Mouse (Mus musculus): ENCODE measurements around the gene Acta2. TPM values are rescaled to one million over a fixed set of nuclear protein-coding genes. Genes with fewer than 3 reads are reported as not detected.

Gene Acta2
- polyA plus RNA-seq, 1 experiment, result 432 TPM

DNA sequence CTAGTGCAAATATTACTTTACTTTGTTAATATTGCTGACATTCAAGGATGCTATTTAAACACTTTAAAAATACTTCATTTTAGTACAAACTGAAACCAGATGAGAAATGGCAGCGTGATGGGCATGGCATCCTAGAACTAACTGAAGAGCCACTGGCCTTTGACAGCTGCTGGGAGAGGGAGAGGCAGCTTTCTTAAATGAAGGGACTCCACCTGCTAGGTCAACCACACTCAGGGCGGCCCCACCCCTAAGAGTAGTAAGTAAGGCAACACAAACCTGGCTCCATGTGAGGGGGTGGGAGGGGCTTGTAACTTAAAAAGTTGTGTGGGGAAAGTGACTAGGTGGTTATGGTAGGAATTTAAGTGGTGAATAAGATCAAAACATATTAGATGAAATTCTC, 52.7 kb downstream of the Acta2 start:
- no peak for TF ChIP-seq POLR2A (IDR thresholded peaks at IDR 0.05; ENCODE audit: low read depth, low read length)
- no peak for TF ChIP-seq CTCF (IDR thresholded peaks at IDR 0.05; ENCODE audit: extremely low read depth, insufficient read length, insufficient replicate concordance, low read depth, low read length)
- Histone ChIP-seq H3K36me3 (ENCODE audit: control insufficient read depth, insufficient read depth, low read length) (no peaks in the 10 kb centered on the region), H3K4me1 (ENCODE audit: control insufficient read depth, insufficient read depth, insufficient read length, low read length) (0 out of 2 replicates have a peak, but pooled peaks cover 2% of the 10 kb centered on the region), H3K4me3 (ENCODE audit: low read depth, low read length) (no peak overlapping the region), H3K27me3 (ENCODE audit: control insufficient read depth, insufficient read depth, low read length) (no peaks in the 10 kb centered on the region), H3K27ac (ENCODE audit: insufficient read depth, low read depth, low read length) (no peak overlapping the region)
- WGBS, result 73% methylated on average over 2 of the region's 2 CpGs

GRCm38 (mm10) chr19:34199488-34199887, 55.9 kb downstream of the Acta2 start:
- H3K27me3 ChIP-seq (ENCODE audit: control insufficient read depth, insufficient read depth, low read length), result no peaks in the 10 kb centered on the region
- H3K27ac ChIP-seq (ENCODE audit: insufficient read depth, low read depth, low read length), result no peak overlapping the region
- WGBS, result 57% methylated on average over 2 of the region's 2 CpGs
- no peak overlapping the region for H3K4me3 ChIP-seq (ENCODE audit: low read depth, low read length)
- TF ChIP-seq POLR2A (IDR thresholded peaks at IDR 0.05; ENCODE audit: low read depth, low read length) (no peak), CTCF (IDR thresholded peaks at IDR 0.05; ENCODE audit: extremely low read depth, insufficient read length, insufficient replicate concordance, low read depth, low read length) (no peak)
- no peaks in the 10 kb centered on the region for H3K36me3 ChIP-seq (ENCODE audit: control insufficient read depth, insufficient read depth, low read length)
- H3K4me1 ChIP-seq (ENCODE audit: control insufficient read depth, insufficient read depth, insufficient read length, low read length), result 0 out of 2 replicates have a peak, but pooled peaks cover 2% of the 10 kb centered on the region

GRCm38 (mm10) chr19:34198901-34199300, 56.5 kb downstream of the Acta2 start:
- WGBS, result 75% methylated on average over 4 of the region's 4 CpGs
- H3K36me3 ChIP-seq (ENCODE audit: control insufficient read depth, insufficient read depth, low read length), result no peaks in the 10 kb centered on the region
- H3K4me3 ChIP-seq (ENCODE audit: low read depth, low read length), result no peak overlapping the region
- H3K4me1 ChIP-seq (ENCODE audit: control insufficient read depth, insufficient read depth, insufficient read length, low read length), result 0 out of 2 replicates have a peak, but pooled peaks cover 2% of the 10 kb centered on the region
- no peak overlapping the region for H3K27ac ChIP-seq (ENCODE audit: insufficient read depth, low read depth, low read length)
- H3K27me3 ChIP-seq (ENCODE audit: control insufficient read depth, insufficient read depth, low read length), result no peaks in the 10 kb centered on the region
- TF ChIP-seq CTCF (IDR thresholded peaks at IDR 0.05; ENCODE audit: extremely low read depth, insufficient read length, insufficient replicate concordance, low read depth, low read length), result no peak
- TF ChIP-seq POLR2A (IDR thresholded peaks at IDR 0.05; ENCODE audit: low read depth, low read length), result no peak

GRCm38 (mm10) chr19:34198066-34198465, 57.3 kb downstream of the Acta2 start:
- TF ChIP-seq POLR2A (IDR thresholded peaks at IDR 0.05; ENCODE audit: low read depth, low read length), result no peak
- no peak for TF ChIP-seq CTCF (IDR thresholded peaks at IDR 0.05; ENCODE audit: extremely low read depth, insufficient read length, insufficient replicate concordance, low read depth, low read length)

DNA sequence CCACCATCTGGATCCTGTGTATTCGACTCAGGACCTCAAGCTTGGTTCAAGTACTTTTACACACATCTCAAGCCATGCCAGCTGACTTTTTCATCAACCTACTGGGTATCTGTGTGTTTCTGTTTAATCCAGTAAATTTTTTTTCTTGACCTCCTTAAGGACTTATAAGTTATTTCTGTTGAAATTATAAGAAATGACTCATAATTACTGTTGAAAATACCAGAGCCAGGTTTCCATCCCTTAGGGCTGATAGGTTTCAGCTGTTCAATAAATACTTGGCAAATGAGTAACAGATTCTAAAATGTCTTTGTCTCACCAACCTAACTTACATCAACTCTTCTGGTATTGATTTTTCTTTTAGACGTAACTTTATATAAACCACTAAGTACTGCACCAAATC, 60.4 kb downstream of the Acta2 start:
- no peak for TF ChIP-seq CTCF (IDR thresholded peaks at IDR 0.05; ENCODE audit: extremely low read depth, insufficient read length, insufficient replicate concordance, low read depth, low read length)
- no peak for TF ChIP-seq POLR2A (IDR thresholded peaks at IDR 0.05; ENCODE audit: low read depth, low read length)
- peaks cover 2% of the 10 kb centered on the region; the same call in 1 of the 2 replicates for H3K4me1 ChIP-seq (ENCODE audit: control insufficient read depth, insufficient read depth, insufficient read length, low read length)
- H3K27ac ChIP-seq (ENCODE audit: insufficient read depth, low read depth, low read length), result no peak overlapping the region
- 49% methylated on average over 2 of the region's 2 CpGs for WGBS
- H3K4me3 ChIP-seq (ENCODE audit: low read depth, low read length), result no peak overlapping the region
- H3K27me3 ChIP-seq (ENCODE audit: control insufficient read depth, insufficient read depth, low read length), result no peaks in the 10 kb centered on the region
- no peaks in the 10 kb centered on the region for H3K36me3 ChIP-seq (ENCODE audit: control insufficient read depth, insufficient read depth, low read length)

More at GRCm38 (mm10) chr19:34198066-34198465, 57.3 kb downstream of the Acta2 start:
- Histone ChIP-seq H3K27me3 (ENCODE audit: control insufficient read depth, insufficient read depth, low read length) (no peaks in the 10 kb centered on the region), H3K4me3 (ENCODE audit: low read depth, low read length) (no peak overlapping the region), H3K4me1 (ENCODE audit: control insufficient read depth, insufficient read depth, insufficient read length, low read length) (0 out of 2 replicates have a peak, but pooled peaks cover 2% of the 10 kb centered on the region), H3K27ac (ENCODE audit: insufficient read depth, low read depth, low read length) (no peak overlapping the region), H3K36me3 (ENCODE audit: control insufficient read depth, insufficient read depth, low read length) (no peaks in the 10 kb centered on the region)
- WGBS, result 100% methylated on average over 1 of the region's 1 CpGs

GRCm38 (mm10) chr19:34194132-34194745, 61.2 kb downstream of the Acta2 start:
- Histone ChIP-seq H3K4me1 (ENCODE audit: control insufficient read depth, insufficient read depth, insufficient read length, low read length) (peaks cover 2% of the 10 kb centered on the region; the same call in 1 of the 2 replicates), H3K27ac (ENCODE audit: insufficient read depth, low read depth, low read length) (no peak overlapping the region), H3K4me3 (ENCODE audit: low read depth, low read length) (no peak overlapping the region), H3K36me3 (ENCODE audit: control insufficient read depth, insufficient read depth, low read length) (no peaks in the 10 kb centered on the region), H3K27me3 (ENCODE audit: control insufficient read depth, insufficient read depth, low read length) (no peaks in the 10 kb centered on the region)
- 82% methylated on average over 6 of the region's 6 CpGs for WGBS
- no peak for TF ChIP-seq POLR2A (IDR thresholded peaks at IDR 0.05; ENCODE audit: low read depth, low read length)
- TF ChIP-seq CTCF (IDR thresholded peaks at IDR 0.05; ENCODE audit: extremely low read depth, insufficient read length, insufficient replicate concordance, low read depth, low read length), result no peak

DNA sequence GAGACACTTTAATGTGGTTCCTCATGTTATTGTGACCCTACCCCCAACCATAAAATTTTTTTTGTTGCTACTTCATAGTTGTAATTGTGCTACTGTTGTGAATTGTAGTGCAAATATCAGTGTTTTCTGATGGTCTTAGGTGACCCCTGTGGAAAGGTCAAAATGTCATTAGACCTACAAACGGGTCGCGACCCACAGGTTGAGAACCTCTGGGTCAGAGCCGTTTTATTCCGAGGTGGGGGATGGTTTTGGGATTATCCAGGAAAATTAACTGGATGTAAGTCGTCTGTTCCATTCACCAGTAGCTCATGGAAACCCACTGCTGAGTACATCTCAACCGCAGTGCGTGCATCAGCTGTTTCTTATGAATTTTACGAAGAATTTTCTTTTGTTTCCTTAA, 61.7 kb downstream of the Acta2 start:
- H3K27me3 ChIP-seq (ENCODE audit: control insufficient read depth, insufficient read depth, low read length), result no peaks in the 10 kb centered on the region
- TF ChIP-seq POLR2A (IDR thresholded peaks at IDR 0.05; ENCODE audit: low read depth, low read length), result no peak
- no peak for TF ChIP-seq CTCF (IDR thresholded peaks at IDR 0.05; ENCODE audit: extremely low read depth, insufficient read length, insufficient replicate concordance, low read depth, low read length)
- peak overlapping the region; percentile 42; the same call in 1 of the 2 replicates for H3K4me3 ChIP-seq (ENCODE audit: low read depth, low read length)
- H3K27ac ChIP-seq (ENCODE audit: insufficient read depth, low read depth, low read length), result no peak overlapping the region
- WGBS, result 45% methylated on average over 9 of the region's 9 CpGs
- no peaks in the 10 kb centered on the region for H3K36me3 ChIP-seq (ENCODE audit: control insufficient read depth, insufficient read depth, low read length)
- H3K4me1 ChIP-seq (ENCODE audit: control insufficient read depth, insufficient read depth, insufficient read length, low read length), result peaks cover 2% of the 10 kb centered on the region; the same call in 1 of the 2 replicates
